Mouse (Mus musculus) bone marrow, adult 2 months (tissue): Measurements from ENCODE around the gene Hepacam2.

Source experiments
- CTCF ChIP-seq: fragments of 200-500 bp; IDR thresholded peaks from 2 replicates; pipeline ENCODE4 v1.5.1; 2011; ENCODE audit warnings: low read length, control low read depth; ENCODE audit not compliant: control insufficient read depth, insufficient read depth
- POLR2A ChIP-seq: fragments of 200-500 bp; IDR thresholded peaks from 2 replicates; pipeline ENCODE4 v1.6.1; 2011; ENCODE audit warnings: low read depth, mild to moderate bottlenecking, control low read depth, low read length, borderline replicate concordance; ENCODE audit not compliant: control insufficient read depth

DNA sequence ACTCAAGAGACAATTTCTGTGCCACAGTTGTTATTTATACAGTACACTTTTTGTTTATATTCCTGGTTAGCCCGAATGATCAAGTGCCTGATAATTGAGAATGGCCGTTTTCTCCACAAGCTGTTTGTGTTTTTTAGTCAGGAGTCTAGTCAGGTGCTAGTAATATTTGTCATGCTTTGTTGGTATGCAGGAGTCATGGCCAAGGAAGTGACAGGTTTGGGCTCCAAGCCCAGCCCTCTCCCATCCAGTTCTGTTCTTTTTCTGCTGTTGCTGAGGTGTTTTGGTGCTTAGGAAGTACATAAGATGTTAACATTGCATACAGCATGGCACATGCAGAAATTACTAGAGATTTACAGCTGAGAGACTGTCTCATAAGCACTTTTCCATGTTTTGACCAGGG is 41.4 kb upstream of the Hepacam2 start:
- TF ChIP-seq CTCF: no peak
- no peak for TF ChIP-seq POLR2A
